35 mouse cellular contexts compared by ENCODE assay signal in the genomic region with DNA sequence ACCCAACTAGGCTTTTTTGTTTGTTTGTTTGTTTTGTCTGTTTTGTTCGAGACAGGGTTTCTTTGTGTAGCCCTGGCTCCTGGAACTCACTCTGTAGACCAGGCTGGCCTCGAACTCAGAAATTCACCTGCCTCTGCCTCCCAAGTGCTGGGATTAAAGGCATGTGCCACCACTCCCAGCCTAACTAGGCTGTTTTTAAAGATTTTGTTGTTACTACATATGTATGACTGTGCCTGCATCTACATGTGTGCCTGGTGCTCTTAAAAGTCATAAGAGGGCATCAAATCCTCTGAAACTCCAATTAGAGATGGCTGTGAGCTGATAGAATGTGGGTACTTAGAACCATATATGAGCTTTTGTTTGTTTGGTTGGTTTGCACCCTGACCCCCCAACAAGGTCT.
"Had no signal": no experiment of that assay in that cellular context is flagged by ENCODE, and none has a peak within 500 bp of the region (broad histone marks: within the 10 kb centered on the region; RNA-seq: fewer than 3 reads in every experiment).

No protein-coding gene starts in this region.

- H3K4me1 ChIP-seq: heart, embryonic 10.5 days; intestine, embryonic 15.5 days had no signal

- DNase-seq: heart, postnatal 10 days; heart, postnatal 14 days; heart, postnatal 36 days; heart, postnatal 4 days; kidney, adult 11 months; kidney, adult 18-20 months; kidney, adult 2 months; kidney, adult 8-10 months; kidney, adult 9 months; kidney, postnatal 10 days; kidney, postnatal 14 days; kidney, postnatal 25 days; kidney, postnatal 36 days; kidney, postnatal 4 days; layer of hippocampus, adult 9-11 months; layer of hippocampus, postnatal 36 days had no signal

- H3K4me3 ChIP-seq: heart, embryonic 10.5 days; heart, embryonic 12.5 days; heart, embryonic 13.5 days; heart, embryonic 15.5 days; hindbrain, embryonic 10.5 days; hindbrain, embryonic 12.5 days; hindbrain, embryonic 13.5 days; hindbrain, embryonic 15.5 days; intestine, embryonic 15.5 days; kidney, embryonic 15.5 days; layer of hippocampus, adult 2 months had no signal

- H3K36me3 ChIP-seq: heart, embryonic 10.5 days; heart, embryonic 12.5 days; heart, embryonic 13.5 days; heart, embryonic 15.5 days; hindbrain, embryonic 10.5 days; hindbrain, embryonic 12.5 days; hindbrain, embryonic 13.5 days; hindbrain, embryonic 15.5 days; intestine, embryonic 15.5 days; kidney, embryonic 15.5 days had no signal

- H3K9me3 ChIP-seq: heart, embryonic 10.5 days; heart, embryonic 13.5 days; heart, embryonic 15.5 days; hindbrain, embryonic 12.5 days; hindbrain, embryonic 13.5 days; hindbrain, embryonic 15.5 days; intestine, embryonic 15.5 days; kidney, embryonic 15.5 days had no signal

- ATAC-seq: hindbrain, embryonic 16.5 days; hindbrain, postnatal 0 days; inflammation-experienced regulatory T-cells, adult 6 months; intestine, embryonic 15.5 days; intestine, embryonic 16.5 days; intestine, postnatal 0 days had no signal

- H3K27me3 ChIP-seq: hindbrain, embryonic 15.5 days; intestine, embryonic 15.5 days; kidney, embryonic 15.5 days had no signal

- H3K9ac ChIP-seq: heart, embryonic 12.5 days; heart, embryonic 13.5 days; heart, embryonic 15.5 days; hindbrain, embryonic 12.5 days; hindbrain, embryonic 13.5 days; hindbrain, embryonic 14.5 days; hindbrain, embryonic 15.5 days; intestine, embryonic 15.5 days; kidney, embryonic 15.5 days had no signal

- H3K27ac ChIP-seq: heart, embryonic 10.5 days; heart, embryonic 13.5 days; heart, embryonic 15.5 days; hindbrain, embryonic 10.5 days; hindbrain, embryonic 12.5 days; hindbrain, embryonic 13.5 days; hindbrain, embryonic 14.5 days; hindbrain, embryonic 15.5 days; hindbrain, postnatal 0 days; intestine, embryonic 15.5 days; kidney, embryonic 15.5 days; kidney, postnatal 0 days; layer of hippocampus, adult 2 months had no signal

- H3K4me2 ChIP-seq: heart, embryonic 11.5 days; heart, embryonic 12.5 days; heart, embryonic 13.5 days; heart, embryonic 15.5 days; hindbrain, embryonic 12.5 days; hindbrain, embryonic 13.5 days; hindbrain, embryonic 14.5 days; hindbrain, embryonic 15.5 days; intestine, embryonic 15.5 days; kidney, embryonic 15.5 days had no signal
